Mouse (Mus musculus): ENCODE measurements around the gene Pltp. TPM values are rescaled to one million over a fixed set of nuclear protein-coding genes. Genes with fewer than 3 reads are reported as not detected.

Pltp gene
- polyA plus RNA-seq, 1 experiment = 55.9 TPM

- peak overlapping the region; percentile 78 for H3K9ac ChIP-seq (ENCODE audit: low read depth, poor library complexity, severe bottlenecking)
- peak overlapping the region; percentile 84 for H3K4me3 ChIP-seq (ENCODE audit: low read depth, low read length)
- no peaks in the 10 kb centered on the region for H3K27me3 ChIP-seq (ENCODE audit: control insufficient read depth, insufficient read depth, low read length, poor library complexity, severe bottlenecking)
- H3K36me3 ChIP-seq (ENCODE audit: control insufficient read depth, insufficient read depth, low read length, poor library complexity, severe bottlenecking) = peaks cover 18% of the 10 kb centered on the region
- TF ChIP-seq POLR2A (IDR thresholded peaks at IDR 0.05; ENCODE audit: insufficient read depth, low read length) (no peak), CTCF (IDR thresholded peaks at IDR 0.05; ENCODE audit: low read depth, low read length) (no peak), EP300 (IDR thresholded peaks at IDR 0.05; ENCODE audit: insufficient read depth, low read depth, low read length) (no peak)
- no peaks in the 10 kb centered on the region for H3K4me1 ChIP-seq (ENCODE audit: control insufficient read depth, insufficient read depth, low read length)
- H3K9me3 ChIP-seq (replicated peaks; ENCODE audit: control insufficient read depth, insufficient read depth, low read length, poor library complexity, severe bottlenecking) = no peaks in the 10 kb centered on the region
- no peak overlapping the region for H3K27ac ChIP-seq (ENCODE audit: insufficient read depth, low read length)
These were observed 25.3 kb downstream of the Pltp start for GRCm38 (mm10) chr2:164832032-164832747.

DNA sequence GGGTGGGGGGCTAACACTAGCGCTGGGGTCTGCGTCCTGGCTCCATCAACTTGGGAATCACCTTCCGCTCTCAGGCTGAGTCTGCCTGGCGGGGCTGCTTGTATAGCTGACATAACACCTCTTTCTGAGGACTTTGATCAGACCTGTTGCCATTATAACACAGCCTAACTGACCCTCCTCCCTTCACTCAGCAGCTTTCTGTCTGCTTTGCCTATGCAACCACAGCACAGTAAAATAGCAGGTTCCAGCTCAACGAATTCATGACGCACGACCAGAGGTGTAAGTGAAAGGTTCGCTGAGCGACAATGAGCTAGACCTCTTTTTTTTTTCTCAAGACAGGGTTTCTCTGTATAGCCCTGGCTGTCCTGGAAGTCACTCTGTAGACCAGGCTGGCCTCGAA is 26.5 kb downstream of the Pltp start:
- no peaks in the 10 kb centered on the region for H3K9me3 ChIP-seq (replicated peaks; ENCODE audit: control insufficient read depth, insufficient read depth, low read length, poor library complexity, severe bottlenecking)
- H3K9ac ChIP-seq (ENCODE audit: low read depth, poor library complexity, severe bottlenecking) = no peak overlapping the region
- H3K27me3 ChIP-seq (ENCODE audit: control insufficient read depth, insufficient read depth, low read length, poor library complexity, severe bottlenecking) = no peaks in the 10 kb centered on the region
- peaks cover 20% of the 10 kb centered on the region for H3K36me3 ChIP-seq (ENCODE audit: control insufficient read depth, insufficient read depth, low read length, poor library complexity, severe bottlenecking)
- no peak overlapping the region for H3K27ac ChIP-seq (ENCODE audit: insufficient read depth, low read length)
- H3K4me1 ChIP-seq (ENCODE audit: control insufficient read depth, insufficient read depth, low read length) = no peaks in the 10 kb centered on the region
- TF ChIP-seq CTCF (IDR thresholded peaks at IDR 0.05; ENCODE audit: low read depth, low read length) = no peak
- no peak for TF ChIP-seq POLR2A (IDR thresholded peaks at IDR 0.05; ENCODE audit: insufficient read depth, low read length)
- TF ChIP-seq EP300 (IDR thresholded peaks at IDR 0.05; ENCODE audit: insufficient read depth, low read depth, low read length) = no peak
- H3K4me3 ChIP-seq (ENCODE audit: low read depth, low read length) = no peak overlapping the region

DNA sequence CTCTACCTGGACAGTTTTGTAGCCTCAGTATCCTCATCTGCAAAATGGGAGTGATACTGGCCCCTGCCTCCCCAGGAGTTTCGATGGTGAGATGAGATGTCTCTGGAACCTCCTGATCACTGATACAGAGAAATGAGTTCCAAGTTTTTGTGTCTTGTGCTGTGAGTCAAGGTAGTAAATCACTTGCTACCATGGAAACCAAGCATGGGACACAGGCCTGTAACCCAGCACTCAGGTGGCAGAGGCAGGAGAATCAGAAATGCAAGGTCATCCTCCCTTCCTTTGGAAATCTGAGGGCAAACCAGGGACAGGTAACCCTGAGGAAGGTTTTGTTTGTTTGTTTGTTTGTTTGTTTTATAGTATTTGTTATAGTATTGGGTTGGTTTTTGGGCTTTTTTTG is 28.4 kb downstream of the Pltp start:
- H3K4me1 ChIP-seq (ENCODE audit: control insufficient read depth, insufficient read depth, low read length) = no peaks in the 10 kb centered on the region
- H3K27me3 ChIP-seq (ENCODE audit: control insufficient read depth, insufficient read depth, low read length, poor library complexity, severe bottlenecking) = no peaks in the 10 kb centered on the region
- no peak overlapping the region for H3K9ac ChIP-seq (ENCODE audit: low read depth, poor library complexity, severe bottlenecking)
- peaks cover 36% of the 10 kb centered on the region for H3K36me3 ChIP-seq (ENCODE audit: control insufficient read depth, insufficient read depth, low read length, poor library complexity, severe bottlenecking)
- no peak for TF ChIP-seq POLR2A (IDR thresholded peaks at IDR 0.05; ENCODE audit: insufficient read depth, low read length)
- no peak for TF ChIP-seq EP300 (IDR thresholded peaks at IDR 0.05; ENCODE audit: insufficient read depth, low read depth, low read length)
- no peak for TF ChIP-seq CTCF (IDR thresholded peaks at IDR 0.05; ENCODE audit: low read depth, low read length)
- H3K27ac ChIP-seq (ENCODE audit: insufficient read depth, low read length) = peak overlapping the region; percentile 69
- H3K9me3 ChIP-seq (replicated peaks; ENCODE audit: control insufficient read depth, insufficient read depth, low read length, poor library complexity, severe bottlenecking) = no peaks in the 10 kb centered on the region
- no peak overlapping the region for H3K4me3 ChIP-seq (ENCODE audit: low read depth, low read length)

- no peaks in the 10 kb centered on the region for H3K4me1 ChIP-seq (ENCODE audit: control insufficient read depth, insufficient read depth, low read length)
- TF ChIP-seq POLR2A (IDR thresholded peaks at IDR 0.05; ENCODE audit: insufficient read depth, low read length) (no peak), CTCF (IDR thresholded peaks at IDR 0.05; ENCODE audit: low read depth, low read length) (no peak), EP300 (IDR thresholded peaks at IDR 0.05; ENCODE audit: insufficient read depth, low read depth, low read length) (no peak)
- peak within 1 kb of the TSS; percentile 69 for H3K27ac ChIP-seq (ENCODE audit: insufficient read depth, low read length)
- peak within 1 kb of the TSS; percentile 19; the same call in 1 of the 2 replicates for H3K9ac ChIP-seq (ENCODE audit: low read depth, poor library complexity, severe bottlenecking)
- no peaks in the 10 kb centered on the region for H3K9me3 ChIP-seq (replicated peaks; ENCODE audit: control insufficient read depth, insufficient read depth, low read length, poor library complexity, severe bottlenecking)
- no peaks in the 10 kb centered on the region for H3K27me3 ChIP-seq (ENCODE audit: control insufficient read depth, insufficient read depth, low read length, poor library complexity, severe bottlenecking)
- peaks cover 36% of the 10 kb centered on the region for H3K36me3 ChIP-seq (ENCODE audit: control insufficient read depth, insufficient read depth, low read length, poor library complexity, severe bottlenecking)
- 0 out of 2 replicates have a peak within 1 kb of the TSS, but pooled peaks have one; percentile 1 for H3K4me3 ChIP-seq (ENCODE audit: low read depth, low read length)
These were observed 29.1 kb downstream of the Pltp start, which contains the start of gene Spata25 for GRCm38 (mm10) chr2:164828437-164828836. Gene Spata25 (minus strand): TSS chr2:164828537.

DNA sequence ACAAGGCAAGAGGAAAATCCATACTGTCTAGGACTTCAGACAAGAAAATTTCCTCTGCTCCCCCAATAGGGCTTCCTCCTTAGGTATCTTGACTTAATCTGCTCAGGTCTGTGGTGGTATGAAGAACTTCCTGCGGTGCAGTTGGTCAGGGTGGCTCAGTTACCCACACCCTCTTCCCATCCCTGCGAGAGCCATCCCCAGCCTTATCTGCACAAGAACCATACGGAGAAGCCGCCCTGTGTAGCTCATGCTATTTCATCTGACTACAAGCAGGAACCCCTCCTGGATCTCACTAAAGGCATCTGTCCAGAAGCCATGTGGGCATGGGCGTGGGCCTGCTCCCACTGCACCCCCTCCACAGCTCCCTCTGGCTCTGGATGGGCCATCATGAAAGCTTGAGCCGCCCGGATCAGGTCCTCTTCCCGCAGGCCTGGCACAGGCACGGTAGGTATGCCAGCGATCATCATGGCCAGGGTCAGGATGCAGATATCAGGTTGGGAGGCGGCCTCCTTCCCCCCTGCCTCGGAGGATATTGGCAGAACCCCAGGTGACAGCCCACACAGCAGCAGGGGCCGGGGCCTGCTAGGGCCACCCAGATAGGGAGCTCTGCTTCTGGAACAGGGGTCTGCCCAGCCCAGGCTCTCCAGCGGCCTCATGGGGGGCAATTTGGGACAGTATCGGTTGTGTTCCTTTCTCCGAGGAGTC is 30.2 kb downstream of the Pltp start:
- peaks cover 36% of the 10 kb centered on the region for H3K36me3 ChIP-seq (ENCODE audit: control insufficient read depth, insufficient read depth, low read length, poor library complexity, severe bottlenecking)
- H3K4me3 ChIP-seq (ENCODE audit: low read depth, low read length) = peak overlapping the region; percentile 1; the same call in 1 of the 2 replicates
- H3K27ac ChIP-seq (ENCODE audit: insufficient read depth, low read length) = peak overlapping the region; percentile 69
- H3K9me3 ChIP-seq (replicated peaks; ENCODE audit: control insufficient read depth, insufficient read depth, low read length, poor library complexity, severe bottlenecking) = no peaks in the 10 kb centered on the region
- H3K27me3 ChIP-seq (ENCODE audit: control insufficient read depth, insufficient read depth, low read length, poor library complexity, severe bottlenecking) = no peaks in the 10 kb centered on the region
- no peak for TF ChIP-seq POLR2A (IDR thresholded peaks at IDR 0.05; ENCODE audit: insufficient read depth, low read length)
- TF ChIP-seq CTCF (IDR thresholded peaks at IDR 0.05; ENCODE audit: low read depth, low read length) = no peak
- no peak for TF ChIP-seq EP300 (IDR thresholded peaks at IDR 0.05; ENCODE audit: insufficient read depth, low read depth, low read length)
- H3K9ac ChIP-seq (ENCODE audit: low read depth, poor library complexity, severe bottlenecking) = peak overlapping the region; percentile 19; the same call in 1 of the 2 replicates
- no peaks in the 10 kb centered on the region for H3K4me1 ChIP-seq (ENCODE audit: control insufficient read depth, insufficient read depth, low read length)

GRCm38 (mm10) chr2:164825521-164825920 is 32.0 kb downstream of the Pltp start:
- TF ChIP-seq POLR2A (IDR thresholded peaks at IDR 0.05; ENCODE audit: insufficient read depth, low read length) (no peak), EP300 (IDR thresholded peaks at IDR 0.05; ENCODE audit: insufficient read depth, low read depth, low read length) (no peak), CTCF (IDR thresholded peaks at IDR 0.05; ENCODE audit: low read depth, low read length) (no peak)
- Histone ChIP-seq H3K4me3 (ENCODE audit: low read depth, low read length) (peak overlapping the region; percentile 64), H3K9ac (ENCODE audit: low read depth, poor library complexity, severe bottlenecking) (peak overlapping the region; percentile 9), H3K9me3 (replicated peaks; ENCODE audit: control insufficient read depth, insufficient read depth, low read length, poor library complexity, severe bottlenecking) (no peaks in the 10 kb centered on the region), H3K4me1 (ENCODE audit: control insufficient read depth, insufficient read depth, low read length) (peaks cover 4% of the 10 kb centered on the region), H3K27ac (ENCODE audit: insufficient read depth, low read length) (no peak overlapping the region), H3K27me3 (ENCODE audit: control insufficient read depth, insufficient read depth, low read length, poor library complexity, severe bottlenecking) (no peaks in the 10 kb centered on the region), H3K36me3 (ENCODE audit: control insufficient read depth, insufficient read depth, low read length, poor library complexity, severe bottlenecking) (peaks cover 39% of the 10 kb centered on the region)

All from ES-Bruce4 (cell line).